Mouse (Mus musculus) lung, embryonic 16.5 days (tissue): ENCODE measurements at regions not wholly inside any gene's neighbourhood (a gene's known extent, or its start where the extent isn't known, plus 50 kb on each side); places are given as distances from the start of the nearest gene placed in this dataset.
A peak's percentile ranks its signal among the peaks of the same experiment; 100 is the strongest.

Experiments used
- ATAC-seq: fragments of 200-750 bp; cut with Nextera tagmentation; 2 replicates; pipeline ENCODE4 v1.8.0; 2017; ENCODE audit warnings: low read depth, mild to moderate bottlenecking, moderate library complexity
- H3K27ac ChIP-seq: fragments of 300-500 bp; sonication (generic); 2 replicates; pipeline ENCODE4 v1.5.1; 2014; ENCODE audit warnings: mild to moderate bottlenecking, control low read depth, low read length
- H3K27me3 ChIP-seq: fragments of 300-500 bp; sonication (generic); 2 replicates; pipeline ENCODE4 v1.6.1; 2014; ENCODE audit warnings: low read depth, low read length, mixed read lengths; ENCODE audit not compliant: control insufficient read depth, insufficient read depth
- H3K36me3 ChIP-seq: fragments of 300-500 bp; sonication (generic); 2 replicates; pipeline ENCODE4 v1.6.1; 2014; ENCODE audit warnings: low read length; ENCODE audit not compliant: control insufficient read depth, insufficient read depth
- H3K4me1 ChIP-seq: fragments of 300-500 bp; sonication (generic); replicated peaks from 2 replicates; pipeline ENCODE4 v1.6.1; 2014; ENCODE audit warnings: low read length, mixed read lengths; ENCODE audit not compliant: control insufficient read depth, insufficient read depth
- H3K4me2 ChIP-seq: fragments of 300-500 bp; sonication (generic); 2 replicates; pipeline ENCODE4 v1.6.1; 2014; ENCODE audit warnings: low read depth, low read length, control low read depth
- H3K4me3 ChIP-seq: fragments of 300-500 bp; sonication (generic); 2 replicates; pipeline ENCODE4 v1.5.1; 2014; ENCODE audit warnings: mild to moderate bottlenecking, low read length, control low read depth
- H3K9ac ChIP-seq: fragments of 300-500 bp; sonication (generic); 2 replicates; pipeline ENCODE4 v1.6.1; 2014; ENCODE audit warnings: low read length, control low read depth
- H3K9me3 ChIP-seq: fragments of 300-500 bp; sonication (generic); 2 replicates; pipeline ENCODE4 v1.6.1; 2016; ENCODE audit warnings: low read length; ENCODE audit not compliant: control insufficient read depth
- WGBS: fragments of 180-500 bp; shearing (Covaris S2); extraction: QIAGEN DNeasy Blood & Tissue Kit; methylation state at CpG from one replicate; pipeline ENCODE4 v1.1.7; 2014; 5-methylcytosine and 5-hydroxymethylcytosine counted together

- no peaks in the 10 kb centered on the region for H3K4me1 ChIP-seq
- WGBS: 6% methylated on average over 11 of the region's 11 CpGs
- ATAC-seq: peak; percentile 91
- no peak overlapping the region for H3K27ac ChIP-seq
- H3K9ac ChIP-seq: no peak overlapping the region; the same call in 1 of the 2 replicates
- no peaks in the 10 kb centered on the region for H3K9me3 ChIP-seq
- H3K36me3 ChIP-seq: no peaks in the 10 kb centered on the region
- peak overlapping the region; percentile 71 for H3K4me2 ChIP-seq
- peak overlapping the region; percentile 42 for H3K4me3 ChIP-seq
- no peaks in the 10 kb centered on the region for H3K27me3 ChIP-seq
Measured at GRCm38 (mm10) chr11:24305691-24306090, 227.8 kb downstream of the Bcl11a start.

GRCm38 (mm10) chr11:24306101-24306500, 228.2 kb downstream of the Bcl11a start:
- Histone ChIP-seq H3K36me3 (no peaks in the 10 kb centered on the region), H3K4me1 (no peaks in the 10 kb centered on the region), H3K9me3 (no peaks in the 10 kb centered on the region), H3K27ac (no peak overlapping the region), H3K4me3 (no peak overlapping the region), H3K4me2 (peak overlapping the region; percentile 71), H3K27me3 (no peaks in the 10 kb centered on the region), H3K9ac (no peak overlapping the region)
- WGBS: 70% methylated on average over 2 of the region's 2 CpGs
- 0 out of 2 replicates have a peak, but pooled peaks have one; percentile 28 for ATAC-seq

- H3K4me1 ChIP-seq: no peaks in the 10 kb centered on the region
- no peaks in the 10 kb centered on the region for H3K36me3 ChIP-seq
- H3K4me3 ChIP-seq: no peak overlapping the region
- no peak overlapping the region for H3K9ac ChIP-seq
- ATAC-seq: 0 out of 2 replicates have a peak, but pooled peaks have one; percentile 36
- no peak overlapping the region for H3K27ac ChIP-seq
- H3K27me3 ChIP-seq: no peaks in the 10 kb centered on the region
- H3K9me3 ChIP-seq: no peaks in the 10 kb centered on the region
- 49% methylated on average over 6 of the region's 6 CpGs for WGBS
- H3K4me2 ChIP-seq: no peak overlapping the region
Measured at GRCm38 (mm10) chr11:24307601-24308252, 229.9 kb downstream of the Bcl11a start.

- WGBS: 3% methylated on average over 1 of the region's 1 CpGs
- 0 out of 2 replicates have a peak, but pooled peaks have one; percentile 8 for ATAC-seq
- H3K9ac ChIP-seq: no peak overlapping the region
Measured at GRCm38 (mm10) chr11:24308253-24308633, 230.4 kb downstream of the Bcl11a start.

GRCm38 (mm10) chr11:24314046-24314445, 236.2 kb downstream of the Bcl11a start:
- Histone ChIP-seq H3K36me3 (no peaks in the 10 kb centered on the region), H3K9ac (no peak overlapping the region), H3K27me3 (no peaks in the 10 kb centered on the region), H3K4me1 (no peaks in the 10 kb centered on the region), H3K4me3 (no peak overlapping the region), H3K27ac (no peak overlapping the region), H3K9me3 (no peaks in the 10 kb centered on the region), H3K4me2 (no peak overlapping the region)
- WGBS: 63% methylated on average over 1 of the region's 1 CpGs
- no peak for ATAC-seq

More at GRCm38 (mm10) chr11:24308253-24308633, 230.4 kb downstream of the Bcl11a start:
- H3K27ac ChIP-seq: no peak overlapping the region
- H3K27me3 ChIP-seq: no peaks in the 10 kb centered on the region
- no peaks in the 10 kb centered on the region for H3K9me3 ChIP-seq
- H3K36me3 ChIP-seq: no peaks in the 10 kb centered on the region
- H3K4me3 ChIP-seq: no peak overlapping the region
- H3K4me2 ChIP-seq: no peak overlapping the region
- no peaks in the 10 kb centered on the region for H3K4me1 ChIP-seq

GRCm38 (mm10) chr11:24315582-24315981, 237.7 kb downstream of the Bcl11a start:
- Histone ChIP-seq H3K36me3 (no peaks in the 10 kb centered on the region), H3K27me3 (no peaks in the 10 kb centered on the region), H3K27ac (no peak overlapping the region), H3K4me3 (no peak overlapping the region), H3K9me3 (no peaks in the 10 kb centered on the region), H3K9ac (no peak overlapping the region), H3K4me2 (no peak overlapping the region), H3K4me1 (no peaks in the 10 kb centered on the region)
- no peak for ATAC-seq
- 71% methylated on average over 3 of the region's 3 CpGs for WGBS

- H3K36me3 ChIP-seq: no peaks in the 10 kb centered on the region
- H3K4me1 ChIP-seq: no peaks in the 10 kb centered on the region
- H3K9me3 ChIP-seq: no peaks in the 10 kb centered on the region
- no peak overlapping the region for H3K9ac ChIP-seq
- no peak overlapping the region for H3K4me2 ChIP-seq
- WGBS: 82% methylated on average over 4 of the region's 4 CpGs
- H3K4me3 ChIP-seq: no peak overlapping the region
- H3K27me3 ChIP-seq: no peaks in the 10 kb centered on the region
- no peak overlapping the region for H3K27ac ChIP-seq
- no peak for ATAC-seq
Measured at GRCm38 (mm10) chr11:24316198-24316597, 238.3 kb downstream of the Bcl11a start.

- no peaks in the 10 kb centered on the region for H3K9me3 ChIP-seq
- H3K4me3 ChIP-seq: no peak overlapping the region
- ATAC-seq: no peak
- H3K27ac ChIP-seq: no peak overlapping the region
- no peak overlapping the region for H3K4me2 ChIP-seq
- no peak overlapping the region for H3K9ac ChIP-seq
- 64% methylated on average over 2 of the region's 2 CpGs for WGBS
- H3K27me3 ChIP-seq: no peaks in the 10 kb centered on the region
- H3K36me3 ChIP-seq: no peaks in the 10 kb centered on the region
- no peaks in the 10 kb centered on the region for H3K4me1 ChIP-seq
Measured at GRCm38 (mm10) chr11:24317989-24318735, 240.3 kb downstream of the Bcl11a start.

- WGBS: 74% methylated on average over 3 of the region's 3 CpGs
- H3K27ac ChIP-seq: no peak overlapping the region
- H3K9ac ChIP-seq: no peak overlapping the region
- ATAC-seq: no peak
- H3K27me3 ChIP-seq: no peaks in the 10 kb centered on the region
- no peaks in the 10 kb centered on the region for H3K9me3 ChIP-seq
- no peaks in the 10 kb centered on the region for H3K4me1 ChIP-seq
- no peak overlapping the region for H3K4me3 ChIP-seq
- no peaks in the 10 kb centered on the region for H3K36me3 ChIP-seq
- H3K4me2 ChIP-seq: no peak overlapping the region
Measured at GRCm38 (mm10) chr11:24319222-24319621, 241.4 kb downstream of the Bcl11a start.
